15 mouse cellular contexts compared by ENCODE assay signal in the genomic region with DNA sequence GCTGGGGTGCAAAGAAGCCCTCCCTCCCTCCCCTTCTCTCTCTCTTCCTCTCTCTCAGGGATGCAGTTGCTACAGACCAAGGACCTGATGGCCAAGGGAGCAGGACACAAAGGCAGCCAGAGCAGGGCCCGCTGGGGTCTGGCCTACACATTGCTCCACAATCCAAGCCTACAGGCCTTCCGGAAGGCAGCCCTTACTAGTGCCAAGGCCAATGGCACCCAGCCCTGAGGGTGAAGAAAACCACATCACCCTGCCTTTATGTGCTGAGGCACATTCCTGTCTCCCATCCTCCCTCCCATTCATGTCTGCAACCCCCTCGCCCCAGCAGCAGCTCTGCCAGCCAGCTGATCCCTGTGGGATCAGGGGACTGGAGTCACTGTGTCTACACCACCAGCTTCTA. TPM values are rescaled to one million over a fixed set of nuclear protein-coding genes. Genes with fewer than 3 reads are reported as not detected.
DNase-seq lines count a peak whose midpoint lies in the region; ATAC-seq lines count a peak whose summit lies in the region.
"Had no signal": no experiment of that assay in that cellular context is flagged by ENCODE, and none has a peak within 500 bp of the region (broad histone marks: within the 10 kb centered on the region; RNA-seq: fewer than 3 reads in every experiment).

No protein-coding gene starts in this region.

- H3K9ac ChIP-seq in heart, embryonic 13.5 days = no peak overlapping the region
- no peak overlapping the region for H3K9ac ChIP-seq in lung, embryonic 15.5 days
- H3K9ac ChIP-seq in hindbrain, embryonic 13.5 days = peak overlapping the region; percentile 8; the same call in 1 of the 2 replicates
- H3K9ac ChIP-seq in stomach, embryonic 14.5 days (replicated peaks; ENCODE audit: low read depth, low read length) = no peak overlapping the region
- H3K9ac ChIP-seq: liver, embryonic 15.5 days; neural tube, embryonic 13.5 days had no signal

- WGBS in heart, embryonic 13.5 days = 75% methylated on average over 3 of the region's 3 CpGs
- 69% methylated on average over 3 of the region's 3 CpGs for WGBS in lung, embryonic 15.5 days
- 78% methylated on average over 2 of the region's 3 CpGs for WGBS in hindbrain, embryonic 13.5 days
- 74% methylated on average over 3 of the region's 3 CpGs for WGBS in stomach, embryonic 14.5 days

- peaks cover 34% of the 10 kb centered on the region for H3K27me3 ChIP-seq in heart, embryonic 13.5 days (replicated peaks)
- no peaks in the 10 kb centered on the region for H3K27me3 ChIP-seq in lung, embryonic 15.5 days
- peaks cover 10% of the 10 kb centered on the region; the same call in 1 of the 2 replicates for H3K27me3 ChIP-seq in hindbrain, embryonic 13.5 days
- H3K27me3 ChIP-seq in stomach, embryonic 14.5 days (ENCODE audit: control insufficient read depth, insufficient read depth, low read length) = no peaks in the 10 kb centered on the region
- H3K27me3 ChIP-seq: neural tube, embryonic 13.5 days had no signal

- no peak overlapping the region for H3K4me2 ChIP-seq in heart, embryonic 13.5 days
- H3K4me2 ChIP-seq in lung, embryonic 15.5 days = no peak overlapping the region
- H3K4me2 ChIP-seq in hindbrain, embryonic 13.5 days = no peak overlapping the region
- no peak overlapping the region for H3K4me2 ChIP-seq in stomach, embryonic 14.5 days (replicated peaks; ENCODE audit: low read depth, low read length)
- H3K4me2 ChIP-seq: liver, embryonic 15.5 days; neural tube, embryonic 13.5 days had no signal

- peaks cover 46% of the 10 kb centered on the region for H3K4me1 ChIP-seq in heart, embryonic 13.5 days
- peaks cover 53% of the 10 kb centered on the region for H3K4me1 ChIP-seq in lung, embryonic 15.5 days
- peaks cover 28% of the 10 kb centered on the region for H3K4me1 ChIP-seq in hindbrain, embryonic 13.5 days (replicated peaks)
- peaks cover 45% of the 10 kb centered on the region for H3K4me1 ChIP-seq in stomach, embryonic 14.5 days (ENCODE audit: control insufficient read depth, insufficient read depth, low read length)
- H3K4me1 ChIP-seq: liver, embryonic 15.5 days had no signal

- H3K36me3 ChIP-seq in heart, embryonic 13.5 days = no peaks in the 10 kb centered on the region
- no peaks in the 10 kb centered on the region for H3K36me3 ChIP-seq in lung, embryonic 15.5 days
- no peaks in the 10 kb centered on the region for H3K36me3 ChIP-seq in hindbrain, embryonic 13.5 days
- H3K36me3 ChIP-seq in stomach, embryonic 14.5 days (ENCODE audit: control insufficient read depth, insufficient read depth, low read length) = no peaks in the 10 kb centered on the region; the same call in 1 of the 2 replicates
- H3K36me3 ChIP-seq: liver, embryonic 15.5 days; neural tube, embryonic 13.5 days had no signal

- no peak for ATAC-seq in heart, embryonic 13.5 days (ENCODE audit: extremely low read depth, insufficient number of reproducible peaks, low FRiP score, low TSS enrichment)
- no peak for ATAC-seq in lung, embryonic 15.5 days (ENCODE audit: borderline replicate concordance, extremely low read depth, low FRiP score, low TSS enrichment)
- ATAC-seq in hindbrain, embryonic 13.5 days (ENCODE audit: low FRiP score) = no peak
- no peak for ATAC-seq in stomach, embryonic 14.5 days (ENCODE audit: insufficient number of reproducible peaks, insufficient read depth, low FRiP score, low read depth)

- H3K4me3 ChIP-seq in heart, embryonic 13.5 days = no peak overlapping the region
- H3K4me3 ChIP-seq in lung, embryonic 15.5 days = no peak overlapping the region
- H3K4me3 ChIP-seq in hindbrain, embryonic 13.5 days = no peak overlapping the region
- H3K4me3 ChIP-seq in stomach, embryonic 14.5 days (ENCODE audit: low read depth, low read length) = no peak overlapping the region
- H3K4me3 ChIP-seq: liver, embryonic 15.5 days; midbrain, embryonic 10.5 days; neural tube, embryonic 13.5 days had no signal

- H3K9me3 ChIP-seq in heart, embryonic 13.5 days = no peaks in the 10 kb centered on the region
- no peaks in the 10 kb centered on the region for H3K9me3 ChIP-seq in lung, embryonic 15.5 days
- no peaks in the 10 kb centered on the region for H3K9me3 ChIP-seq in hindbrain, embryonic 13.5 days
- no peaks in the 10 kb centered on the region for H3K9me3 ChIP-seq in stomach, embryonic 14.5 days (ENCODE audit: control insufficient read depth, low read depth, low read length)
- H3K9me3 ChIP-seq: liver, embryonic 15.5 days; midbrain, embryonic 10.5 days; neural tube, embryonic 13.5 days had no signal

- peak overlapping the region; percentile 50 for H3K27ac ChIP-seq in heart, embryonic 13.5 days (replicated peaks)
- peak overlapping the region; percentile 66 for H3K27ac ChIP-seq in lung, embryonic 15.5 days
- no peak overlapping the region for H3K27ac ChIP-seq in hindbrain, embryonic 13.5 days
- H3K27ac ChIP-seq in stomach, embryonic 14.5 days (ENCODE audit: low read length) = peak overlapping the region; percentile 1; the same call in 1 of the 2 replicates
- H3K27ac ChIP-seq: liver, embryonic 15.5 days; neural tube, embryonic 13.5 days had no signal

- DNase-seq in heart, adult 9 months (ENCODE audit: low spot score in 2 of 2) = no peak
- no peak for DNase-seq in lung, postnatal 14 days
- no peak for DNase-seq in yolk sac, embryonic 10.5 days (ENCODE audit: low spot score)
- DNase-seq in gastrocnemius, adult 18-20 months (ENCODE audit: low spot score) = no peak
- DNase-seq: cerebellum, adult 9-10 months; kidney, adult 11 months; layer of hippocampus, adult 9-11 months had no signal

RNA-seq across cellular contexts. Expression of gene Ccdc33, which starts 34.5 kb away (rescaled TPM):
- 0.05 and 0.07 TPM in 2 replicates for polyA plus RNA-seq in heart, embryonic 13.5 days (2015; fragmentation: Nextera tagmentation; extraction: Ambion mirVana)
- 0.05 and 0.16 TPM in 2 replicates for polyA plus RNA-seq in lung, embryonic 15.5 days (2015; fragmentation: Nextera tagmentation; extraction: Ambion mirVana)
- polyA plus RNA-seq in hindbrain, embryonic 13.5 days (2015; fragmentation: Nextera tagmentation; extraction: Ambion mirVana) = 0.81 and 0.91 TPM in 2 replicates
- polyA plus RNA-seq in stomach, embryonic 14.5 days (2014; fragmentation: Nextera tagmentation; extraction: Ambion mirVana) = 0.91 TPM in 1 of 2 replicates, not detected in the other
- total RNA-seq in gastrocnemius, adult 18-20 months (2021) = not detected
- total RNA-seq: gastrocnemius, adult 8-10 months had no signal
- polyA plus RNA-seq: liver, embryonic 15.5 days had no signal

RNA-seq across cellular contexts. Expression of gene Islr, which starts 51.0 kb away (rescaled TPM):
- 18.6 and 23.3 TPM in 2 replicates for polyA plus RNA-seq in heart, embryonic 13.5 days (2015; fragmentation: Nextera tagmentation; extraction: Ambion mirVana)
- 89.5 and 89.6 TPM in 2 replicates for polyA plus RNA-seq in lung, embryonic 15.5 days (2015; fragmentation: Nextera tagmentation; extraction: Ambion mirVana)
- polyA plus RNA-seq in hindbrain, embryonic 13.5 days (2015; fragmentation: Nextera tagmentation; extraction: Ambion mirVana) = 40.9 and 43.7 TPM in 2 replicates
- polyA plus RNA-seq in stomach, embryonic 14.5 days (2014; fragmentation: Nextera tagmentation; extraction: Ambion mirVana) = 83.3 and 87.9 TPM in 2 replicates
- total RNA-seq in gastrocnemius, adult 18-20 months (2021) = 10 to 100 TPM; 15.6 to 20.8 TPM

RNA-seq across cellular contexts. Expression of gene Islr2, which starts 51.0 kb away (rescaled TPM):
- 0.05 and 0.17 TPM in 2 replicates for polyA plus RNA-seq in heart, embryonic 13.5 days (2015; fragmentation: Nextera tagmentation; extraction: Ambion mirVana)
- 0.06 and 0.15 TPM in 2 replicates for polyA plus RNA-seq in lung, embryonic 15.5 days (2015; fragmentation: Nextera tagmentation; extraction: Ambion mirVana)
- polyA plus RNA-seq in hindbrain, embryonic 13.5 days (2015; fragmentation: Nextera tagmentation; extraction: Ambion mirVana) = 11.1 and 11.3 TPM in 2 replicates
- polyA plus RNA-seq in stomach, embryonic 14.5 days (2014; fragmentation: Nextera tagmentation; extraction: Ambion mirVana) = 1.7 and 2.6 TPM in 2 replicates
- total RNA-seq in gastrocnemius, adult 18-20 months (2021) = 1 to 10 TPM; 1.6 to 1.9 TPM
